Mouse (Mus musculus) bone marrow macrophage, adult 2 months (primary cell): ENCODE measurements around the gene Osgep.

Experiments
- CTCF ChIP-seq: IDR thresholded peaks from 2 replicates; pipeline ENCODE4 v1.5.1; 2012; ENCODE audit warnings: low read depth, mild to moderate bottlenecking, low read length, moderate library complexity
- POLR2A ChIP-seq: IDR thresholded peaks from 2 replicates; pipeline ENCODE4 v1.6.1; 2012; ENCODE audit warnings: mild to moderate bottlenecking, low read depth, low read length, borderline replicate concordance

DNA sequence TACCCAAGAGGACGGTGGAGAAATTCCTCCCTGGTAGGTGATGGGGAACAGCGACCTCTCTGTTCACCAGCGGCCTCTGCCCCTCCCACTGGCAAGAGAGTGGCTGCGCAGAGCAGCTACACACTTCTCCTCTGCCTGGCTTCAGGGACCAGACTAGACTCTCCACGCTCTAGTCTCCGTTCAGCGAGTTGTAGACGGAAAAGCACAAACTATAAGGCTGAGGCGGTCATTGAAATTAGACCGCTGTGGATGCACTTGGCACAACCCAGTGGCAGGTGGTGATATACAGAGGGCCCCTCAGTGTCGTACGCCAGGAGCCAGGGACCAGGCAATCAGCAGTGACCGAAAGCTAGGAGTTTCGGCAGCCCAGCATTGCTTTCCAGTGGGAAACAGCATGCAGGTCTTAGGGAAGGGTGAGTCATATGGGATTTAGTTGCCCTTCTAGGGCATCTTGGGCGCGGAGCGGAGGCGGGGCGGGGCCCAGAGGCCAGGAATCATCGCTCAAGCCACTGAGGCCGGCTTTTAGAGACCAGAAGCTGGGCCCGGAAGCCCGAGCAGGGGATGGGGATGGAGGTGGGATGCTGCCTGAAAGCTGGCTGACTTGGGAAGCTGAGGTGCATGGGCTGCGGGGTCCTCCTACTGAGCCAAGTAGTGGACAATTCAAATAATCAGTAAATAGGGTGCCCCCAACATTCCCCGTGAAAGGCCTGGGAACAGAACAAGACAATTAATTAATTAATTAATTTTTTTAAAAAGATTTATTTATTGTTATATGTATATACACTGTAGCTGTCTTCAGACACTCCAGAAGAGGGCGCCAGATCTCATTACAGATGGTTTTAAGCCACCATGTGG lies 20.5 kb downstream of the Osgep start:
- TF ChIP-seq POLR2A (no peak), CTCF (no peak)
